Mouse (Mus musculus) liver, embryonic 13.5 days (tissue): ENCODE data around the gene H2-T22. TPM values are rescaled to one million over a fixed set of nuclear protein-coding genes. Genes with fewer than 3 reads are reported as not detected.

Experiments
- ATAC-seq: fragments of 200-750 bp; cut with Nextera tagmentation; 2 replicates; pipeline ENCODE4 v1.8.0; 2017; ENCODE audit warnings: low read depth, mild to moderate bottlenecking, moderate number of reproducible peaks, moderate library complexity
- DNase-seq: peaks from one replicate; pipeline ENCODE4 v3.0.0; 2022
- H3K27ac ChIP-seq: fragments of 300-500 bp; sonication (generic); 2 replicates; pipeline ENCODE4 v1.5.1; 2015; ENCODE audit warnings: moderate library complexity, mild to moderate bottlenecking, inconsistent platforms
- H3K27me3 ChIP-seq: fragments of 300-500 bp; sonication (generic); 2 replicates; pipeline ENCODE4 v1.6.1; 2015; ENCODE audit warnings: mild to moderate bottlenecking, inconsistent platforms
- H3K36me3 ChIP-seq: fragments of 300-500 bp; sonication (generic); 2 replicates; pipeline ENCODE4 v1.6.1; 2015; ENCODE audit warnings: mild to moderate bottlenecking, inconsistent platforms
- H3K4me1 ChIP-seq: fragments of 300-500 bp; sonication (generic); replicated peaks from 2 replicates; pipeline ENCODE4 v1.6.1; 2015; ENCODE audit warnings: inconsistent platforms
- H3K4me2 ChIP-seq: fragments of 300-500 bp; sonication (generic); 2 replicates; pipeline ENCODE4 v1.6.1; 2015; ENCODE audit warnings: inconsistent platforms, mild to moderate bottlenecking, moderate library complexity
- H3K4me3 ChIP-seq: fragments of 300-500 bp; sonication (generic); replicated peaks from 2 replicates; pipeline ENCODE4 v1.5.1; 2015; ENCODE audit warnings: mild to moderate bottlenecking, inconsistent platforms
- H3K9ac ChIP-seq: fragments of 300-500 bp; sonication (generic); 2 replicates; pipeline ENCODE4 v1.6.1; 2015; ENCODE audit warnings: mild to moderate bottlenecking, inconsistent platforms
- H3K9me3 ChIP-seq: fragments of 300-500 bp; sonication (generic); replicated peaks from 2 replicates; pipeline ENCODE4 v1.6.1; 2016; ENCODE audit warnings: inconsistent platforms
- WGBS: fragments of 180-500 bp; shearing (Covaris S2); methylation state at CpG from one replicate; pipeline ENCODE4 v1.1.7; 2015; ENCODE audit not compliant: insufficient replicate concordance; 5-methylcytosine and 5-hydroxymethylcytosine counted together
- polyA plus RNA-seq: library from polyadenylated mRNA; unstranded; fragments of >200 nt; fragmentation: Nextera tagmentation; extraction: Ambion mirVana; gene quantifications from 2 replicates; pipeline ENCODE4 v1.2.1, GENCODE M21; 2015

Gene H2-T22
- polyA plus RNA-seq, 1 experiment from 2014 or later, result 9.2 TPM

DNA sequence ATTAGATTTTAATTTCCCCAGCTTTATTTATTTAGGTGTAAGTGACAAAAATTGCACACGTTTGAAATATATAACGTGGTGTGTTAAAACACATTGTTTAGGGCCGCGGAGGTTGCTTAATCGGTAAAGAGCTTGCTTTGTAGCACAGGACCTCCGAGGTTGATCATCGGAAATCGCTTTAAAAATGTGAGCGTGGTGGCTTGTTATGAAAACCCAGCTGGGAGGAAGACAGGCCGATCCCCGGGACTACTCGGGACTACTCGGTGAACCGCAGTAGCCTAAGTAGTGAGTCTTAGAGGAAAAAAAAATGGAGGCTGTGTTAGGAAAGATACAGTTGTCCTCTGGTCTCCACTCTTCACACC lies 47.7 kb downstream of the H2-T22 start:
- no peak for ATAC-seq
- Histone ChIP-seq H3K27ac (peak overlapping the region; percentile 82), H3K36me3 (peaks cover 3% of the 10 kb centered on the region; the same call in 1 of the 2 replicates), H3K4me2 (peak overlapping the region; percentile 86), H3K4me1 (peaks cover 52% of the 10 kb centered on the region), H3K9ac (peak overlapping the region; percentile 82), H3K27me3 (no peaks in the 10 kb centered on the region), H3K9me3 (no peaks in the 10 kb centered on the region), H3K4me3 (peak overlapping the region; percentile 73)
- no peak for DNase-seq
- under 1% methylated on average over 14 of the region's 14 CpGs for WGBS

DNA sequence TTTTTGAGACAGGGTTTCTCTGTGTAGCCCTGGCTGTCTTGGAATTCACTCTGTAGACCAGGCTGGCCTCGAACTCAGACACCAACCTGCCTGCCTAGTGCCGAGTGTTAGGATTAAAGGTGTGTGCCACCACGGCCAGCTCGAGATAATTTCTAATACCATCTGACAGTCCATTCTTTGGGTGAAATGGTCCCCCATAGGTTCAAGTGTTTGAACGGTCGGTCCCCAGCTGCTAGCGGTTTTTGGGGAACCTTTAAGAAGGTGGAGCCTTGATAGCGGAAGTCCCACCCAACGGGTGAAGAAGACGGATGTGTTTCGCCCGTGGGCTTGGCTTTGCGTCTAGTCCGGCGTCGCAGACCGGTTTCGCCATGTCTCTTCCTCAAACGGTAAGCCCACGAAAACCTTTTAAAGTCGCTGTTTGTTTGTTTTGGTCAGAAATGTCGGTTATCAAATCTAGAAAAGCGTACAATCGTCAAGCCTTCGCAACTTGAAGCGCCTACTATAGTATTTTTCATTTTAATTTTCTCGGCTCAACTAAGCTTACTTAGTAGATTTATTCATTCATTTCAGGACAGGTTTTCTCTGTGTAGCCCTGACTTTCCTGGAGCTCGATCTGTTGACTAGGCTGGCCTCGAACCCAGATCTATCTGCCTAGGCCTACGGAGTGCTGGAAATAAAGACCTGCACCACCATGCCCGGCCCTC lies 48.2 kb downstream of the H2-T22 start:
- H3K36me3 ChIP-seq, result peaks cover 1% of the 10 kb centered on the region; the same call in 1 of the 2 replicates
- peak overlapping the region; percentile 82 for H3K9ac ChIP-seq
- peak overlapping the region; percentile 86 for H3K4me2 ChIP-seq
- DNase-seq, result peak; percentile 78
- WGBS, result under 1% methylated on average over 31 of the region's 31 CpGs
- ATAC-seq, result peak; percentile 69
- no peaks in the 10 kb centered on the region for H3K27me3 ChIP-seq
- peak overlapping the region; percentile 73 for H3K4me3 ChIP-seq
- peak overlapping the region; percentile 82 for H3K27ac ChIP-seq
- no peaks in the 10 kb centered on the region for H3K9me3 ChIP-seq
- H3K4me1 ChIP-seq, result peaks cover 47% of the 10 kb centered on the region

DNA sequence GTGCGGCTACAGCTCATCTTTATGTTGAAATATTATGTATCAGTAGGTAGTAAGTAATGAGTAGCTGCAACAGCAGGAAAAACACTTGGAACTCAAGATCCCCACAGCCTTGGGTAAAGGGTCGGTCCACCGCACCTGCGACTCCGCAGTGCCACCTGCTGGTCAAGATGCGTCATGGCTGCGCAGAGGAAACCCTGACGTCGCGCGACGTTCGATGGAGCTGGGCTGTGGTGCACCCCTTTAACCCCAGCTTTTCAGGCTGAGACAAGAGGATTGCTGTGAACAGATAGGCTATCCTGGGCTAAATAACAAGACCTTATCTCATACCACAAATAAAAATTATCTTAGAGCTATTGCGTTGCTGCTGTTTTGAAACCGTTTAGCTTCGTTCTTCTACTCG lies 48.9 kb downstream of the H2-T22 start:
- Histone ChIP-seq H3K9ac (peak overlapping the region; percentile 48; the same call in 1 of the 2 replicates), H3K4me1 (peaks cover 41% of the 10 kb centered on the region), H3K9me3 (no peaks in the 10 kb centered on the region), H3K4me2 (peak overlapping the region; percentile 86), H3K36me3 (peaks cover 4% of the 10 kb centered on the region; the same call in 1 of the 2 replicates), H3K4me3 (peak overlapping the region; percentile 73), H3K27ac (no peak overlapping the region), H3K27me3 (no peaks in the 10 kb centered on the region)
- ATAC-seq (peak; percentile 52), DNase-seq (peak; percentile 72)
- 2% methylated on average over 17 of the region's 17 CpGs for WGBS

DNA sequence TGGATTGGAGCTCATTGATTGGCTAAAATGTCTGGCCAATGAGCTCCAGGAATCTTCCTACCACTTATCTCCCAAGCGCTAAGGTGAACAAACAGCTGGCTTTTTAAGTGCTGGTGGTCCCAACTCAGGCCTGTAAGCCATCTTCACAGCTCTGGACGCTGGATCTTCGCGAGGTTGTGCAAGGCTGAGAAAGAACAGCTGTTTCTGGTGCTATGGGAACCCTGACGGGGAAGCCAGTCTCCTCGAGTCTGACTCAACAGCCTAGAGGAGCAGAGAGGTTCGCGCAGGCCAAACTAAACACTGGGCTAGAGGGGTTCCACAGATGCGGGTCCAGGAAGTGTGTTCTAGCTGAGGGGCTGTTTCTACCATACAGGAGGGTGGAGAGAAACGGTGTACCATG lies 50.8 kb downstream of the H2-T22 start:
- Histone ChIP-seq H3K4me3 (no peak overlapping the region), H3K27ac (no peak overlapping the region), H3K4me2 (no peak overlapping the region), H3K27me3 (no peaks in the 10 kb centered on the region), H3K4me1 (peaks cover 22% of the 10 kb centered on the region), H3K9ac (no peak overlapping the region), H3K9me3 (no peaks in the 10 kb centered on the region), H3K36me3 (peaks cover 19% of the 10 kb centered on the region)
- 47% methylated on average over 10 of the region's 10 CpGs for WGBS
- no peak for ATAC-seq
- no peak for DNase-seq

Other genes starting within 250 kb of the H2-T22 start
- 21.6 and 23.2 TPM in 2 replicates for gene Ier3, start 221.1 kb downstream of the H2-T22 start, polyA plus RNA-seq
- gene Flot1, start 219.5 kb downstream of the H2-T22 start, polyA plus RNA-seq, result 38.2 and 38.5 TPM in 2 replicates
- gene Tubb5, start 204.4 kb downstream of the H2-T22 start, polyA plus RNA-seq, result 520 and 547 TPM in 2 replicates
- 8.0 and 8.8 TPM in 2 replicates for gene Mdc1, start 201.2 kb downstream of the H2-T22 start, polyA plus RNA-seq
- gene Nrm, start 181.4 kb downstream of the H2-T22 start, polyA plus RNA-seq, result 23.0 and 25.4 TPM in 2 replicates
- gene Ppp1r18, start 177.2 kb downstream of the H2-T22 start, polyA plus RNA-seq, result 8.0 and 11.8 TPM in 2 replicates
- gene Dhx16, start 162.9 kb downstream of the H2-T22 start, polyA plus RNA-seq, result 35.2 and 40.3 TPM in 2 replicates
- gene 2310061I04Rik, start 145.3 kb downstream of the H2-T22 start, polyA plus RNA-seq, result 14.3 and 15.1 TPM in 2 replicates
- 9.3 and 9.9 TPM in 2 replicates for gene Atat1, start 132.7 kb downstream of the H2-T22 start, polyA plus RNA-seq
- 105 and 106 TPM in 2 replicates for gene Mrps18b, start 126.4 kb downstream of the H2-T22 start, polyA plus RNA-seq
- gene Ppp1r10, start 126.3 kb downstream of the H2-T22 start, polyA plus RNA-seq, result 19.4 and 27.5 TPM in 2 replicates
- 81.3 and 110 TPM in 2 replicates for gene Abcf1, start 73.0 kb downstream of the H2-T22 start, polyA plus RNA-seq
- 14.6 and 15.2 TPM in 2 replicates for gene Gnl1, start 62.9 kb downstream of the H2-T22 start, polyA plus RNA-seq
- 8.3 and 8.7 TPM in 2 replicates for gene Prr3, start 62.5 kb downstream of the H2-T22 start, polyA plus RNA-seq
- gene H2-T24, start 22.2 kb downstream of the H2-T22 start, polyA plus RNA-seq, result 5.2 and 5.7 TPM in 2 replicates
- 23.1 and 24.0 TPM in 2 replicates for gene H2-T23, start 9.9 kb downstream of the H2-T22 start, polyA plus RNA-seq
- not detected in 2 replicates for gene Gm6034, start 214 bp upstream of the H2-T22 start, polyA plus RNA-seq
- gene Gm11127, start 15.6 kb upstream of the H2-T22 start, polyA plus RNA-seq, result 0.08 TPM in 1 of 2 replicates, not detected in the other
- gene Gm19684, start 78.9 kb upstream of the H2-T22 start, polyA plus RNA-seq, result not detected in 2 replicates
- not detected in 2 replicates for gene Gm7030, start 86.7 kb upstream of the H2-T22 start, polyA plus RNA-seq
- not detected in 2 replicates for gene Gm8909, start 125.8 kb upstream of the H2-T22 start, polyA plus RNA-seq
- gene H2-T3, start 147.5 kb upstream of the H2-T22 start, polyA plus RNA-seq, result not detected in 2 replicates
- 60.0 and 75.1 TPM in 2 replicates for gene Rpp21, start 215.3 kb upstream of the H2-T22 start, polyA plus RNA-seq
- gene Trim39, start 229.5 kb upstream of the H2-T22 start, polyA plus RNA-seq, result 6.1 and 6.7 TPM in 2 replicates
- gene H2-M10.2, start 243.7 kb upstream of the H2-T22 start, polyA plus RNA-seq, result not detected in 2 replicates